Comparison of ENCODE assay signal across 8 mouse cellular contexts in the genomic region with DNA sequence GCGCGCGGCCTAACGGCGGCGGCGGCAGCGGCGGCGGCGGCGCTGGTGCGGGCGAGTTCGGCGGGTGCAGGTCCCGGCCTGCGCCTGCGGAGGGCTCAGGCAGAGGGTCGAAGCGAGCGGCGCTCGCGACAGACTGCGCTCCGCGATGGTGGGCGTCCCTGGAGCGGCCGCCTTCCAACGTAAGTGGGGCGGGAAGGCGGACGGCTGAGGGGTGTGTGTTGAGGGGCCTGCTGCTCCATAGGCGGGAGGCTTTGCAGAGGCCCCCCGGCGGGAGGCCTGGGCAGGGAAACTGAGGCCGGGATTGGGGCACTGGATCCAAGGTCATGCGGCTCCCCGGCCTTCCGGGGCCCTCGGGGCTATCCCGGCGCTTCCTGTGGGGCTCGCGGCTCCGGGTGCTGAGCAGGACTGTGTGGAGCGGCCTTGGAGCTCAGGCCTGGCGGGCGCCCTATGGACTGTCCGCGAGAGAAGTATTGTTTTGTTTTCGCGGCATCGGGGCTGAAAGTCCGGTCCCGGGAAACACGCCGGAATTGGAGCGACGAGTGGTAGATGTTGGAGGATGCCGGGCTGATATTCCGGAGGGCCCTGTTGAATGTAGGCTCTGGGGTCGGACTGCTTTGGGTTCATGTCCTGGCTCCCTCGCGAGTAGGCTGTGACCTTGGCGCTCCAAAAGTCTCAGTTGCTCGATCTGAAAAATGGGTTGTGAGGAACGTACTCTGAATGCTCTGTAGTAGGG. TPM values are rescaled to one million over a fixed set of nuclear protein-coding genes. Genes with fewer than 3 reads are reported as not detected.
DNase-seq lines count a peak whose midpoint lies in the region; ATAC-seq and TF ChIP-seq lines count a peak whose summit lies in the region.

A gene (plus strand): TSS at position 24 of the 733 bp plus-strand sequence.

- H3K4me3 ChIP-seq in spleen, adult 2 months (ENCODE audit: extremely low read depth, insufficient read depth, insufficient read length): peak within 1 kb of the TSS; percentile 87
- peak within 1 kb of the TSS; percentile 59 for H3K4me3 ChIP-seq in intestine, postnatal 0 days (ENCODE audit: low read depth, low read length)

- WGBS in spleen, adult 2 months: under 1% methylated on average over 50 of the region's 70 CpGs
- under 1% methylated on average over 52 of the region's 70 CpGs for WGBS in intestine, postnatal 0 days

- H3K9ac ChIP-seq in intestine, postnatal 0 days (ENCODE audit: low read depth, low read length): peak within 1 kb of the TSS; percentile 75

- H3K27me3 ChIP-seq in spleen, adult 2 months (ENCODE audit: control insufficient read depth, insufficient read depth, low read length): no peaks in the 10 kb centered on the region
- no peaks in the 10 kb centered on the region for H3K27me3 ChIP-seq in intestine, postnatal 0 days (replicated peaks; ENCODE audit: control insufficient read depth, insufficient read depth, low read length)

- H3K9me3 ChIP-seq in intestine, postnatal 0 days (ENCODE audit: control insufficient read depth): no peaks in the 10 kb centered on the region

- H3K4me1 ChIP-seq in spleen, adult 2 months (ENCODE audit: control insufficient read depth, insufficient read depth, insufficient read length): peaks cover 3% of the 10 kb centered on the region; the same call in 1 of the 2 replicates
- peaks cover 6% of the 10 kb centered on the region; the same call in 1 of the 2 replicates for H3K4me1 ChIP-seq in intestine, postnatal 0 days (replicated peaks; ENCODE audit: control insufficient read depth, insufficient read depth, low read length)

- peak within 1 kb of the TSS; percentile 65 for H3K4me2 ChIP-seq in intestine, postnatal 0 days (replicated peaks; ENCODE audit: low read depth)

- peak within 1 kb of the TSS; percentile 60 for H3K27ac ChIP-seq in spleen, adult 2 months (ENCODE audit: insufficient read depth, low read length)
- peak within 1 kb of the TSS; percentile 86 for H3K27ac ChIP-seq in intestine, postnatal 0 days (ENCODE audit: low read depth, low read length)

- peak; percentile 66 for ATAC-seq in intestine, postnatal 0 days

- no peak for TF ChIP-seq CTCF in spleen, adult 2 months (IDR thresholded peaks at IDR 0.05; ENCODE audit: extremely low read depth, insufficient read depth, insufficient read length, insufficient replicate concordance)
- no peak for TF ChIP-seq CTCF in intestine, postnatal 0 days (IDR thresholded peaks at IDR 0.05; ENCODE audit: low read depth)

- no peak for TF ChIP-seq POLR2A in spleen, adult 2 months (IDR thresholded peaks at IDR 0.05; ENCODE audit: low read depth, low read length)

- DNase-seq in spleen, adult 2 months (ENCODE audit: low read depth in 1 of 2, low spot score in 2 of 2): peak in 1 of 2 experiments; percentile 43
- DNase-seq in spleen, adult 12 weeks (ENCODE audit: low spot score): no peak
- peak; percentile 65 for DNase-seq in embryo, embryonic 10 days (ENCODE audit: low spot score)
- peak; percentile 37 to 65 for DNase-seq in gastrocnemius, postnatal 4 days (ENCODE audit: low spot score in 2 of 2)
- DNase-seq in liver: peak; percentile 60
- DNase-seq in monocyte, adult 2 months (ENCODE audit: low read depth in 1 of 2, low spot score in 2 of 2): peak; percentile 13 to 29
- DNase-seq in yolk sac, embryonic 10.5 days (ENCODE audit: low spot score): peak; percentile 85

- H3K36me3 ChIP-seq in spleen, adult 2 months (ENCODE audit: control insufficient read depth, insufficient read depth, low read length): no peaks in the 10 kb centered on the region
- no peaks in the 10 kb centered on the region for H3K36me3 ChIP-seq in intestine, postnatal 0 days (ENCODE audit: control insufficient read depth, insufficient read depth)

RNA-seq across cellular contexts. Expression of the gene that starts here (rescaled TPM):
- 5.1 and 7.8 TPM in 2 replicates for polyA plus RNA-seq in spleen, adult 2 months (2012; rRNA removed)
- total RNA-seq in gastrocnemius, postnatal 4 days (2021): 10 to 100 TPM; 37.2 to 38.2 TPM
- 7.8 and 9.1 TPM in 2 replicates for polyA plus RNA-seq in intestine, postnatal 0 days (2015; fragmentation: Nextera tagmentation; extraction: Ambion mirVana)
